Mouse (Mus musculus) testis, postnatal 10 days (tissue): Measurements from ENCODE around the gene Eme1.

Experiments
- DNase-seq: peaks from one replicate; pipeline ENCODE4 v3.0.0; 2021; ENCODE audit warnings: low spot score

Eme1 gene

GRCm38 (mm10) chr11:94646457-94646856, 7.3 kb downstream of the Eme1 start:
- no peak for DNase-seq

GRCm38 (mm10) chr11:94644461-94645219, 9.1 kb downstream of the Eme1 start:
- DNase-seq: no peak

GRCm38 (mm10) chr11:94634431-94634830, 19.3 kb downstream of the Eme1 start:
- no peak for DNase-seq

GRCm38 (mm10) chr11:94632988-94633387, 20.8 kb downstream of the Eme1 start:
- DNase-seq: no peak

DNA sequence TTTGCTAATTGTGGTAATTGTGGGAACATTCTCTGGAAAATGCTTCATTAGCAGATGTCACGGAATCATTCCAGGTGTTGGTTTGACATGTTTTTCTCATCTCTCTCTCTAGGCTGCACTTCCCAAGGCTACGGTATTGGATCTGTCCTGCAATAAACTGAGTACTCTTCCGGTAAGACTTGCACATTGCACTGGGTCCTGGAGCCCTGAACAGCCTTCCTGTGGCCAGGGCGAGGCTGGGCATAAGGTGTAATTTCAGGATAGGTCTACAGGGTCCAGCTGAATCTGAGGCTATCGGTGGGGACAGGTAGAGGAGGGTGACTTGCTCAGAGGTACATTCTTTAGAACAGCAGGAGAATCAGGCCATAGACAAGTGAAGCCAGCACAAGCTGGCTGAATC, 21.8 kb downstream of the Eme1 start:
- no peak for DNase-seq

DNA sequence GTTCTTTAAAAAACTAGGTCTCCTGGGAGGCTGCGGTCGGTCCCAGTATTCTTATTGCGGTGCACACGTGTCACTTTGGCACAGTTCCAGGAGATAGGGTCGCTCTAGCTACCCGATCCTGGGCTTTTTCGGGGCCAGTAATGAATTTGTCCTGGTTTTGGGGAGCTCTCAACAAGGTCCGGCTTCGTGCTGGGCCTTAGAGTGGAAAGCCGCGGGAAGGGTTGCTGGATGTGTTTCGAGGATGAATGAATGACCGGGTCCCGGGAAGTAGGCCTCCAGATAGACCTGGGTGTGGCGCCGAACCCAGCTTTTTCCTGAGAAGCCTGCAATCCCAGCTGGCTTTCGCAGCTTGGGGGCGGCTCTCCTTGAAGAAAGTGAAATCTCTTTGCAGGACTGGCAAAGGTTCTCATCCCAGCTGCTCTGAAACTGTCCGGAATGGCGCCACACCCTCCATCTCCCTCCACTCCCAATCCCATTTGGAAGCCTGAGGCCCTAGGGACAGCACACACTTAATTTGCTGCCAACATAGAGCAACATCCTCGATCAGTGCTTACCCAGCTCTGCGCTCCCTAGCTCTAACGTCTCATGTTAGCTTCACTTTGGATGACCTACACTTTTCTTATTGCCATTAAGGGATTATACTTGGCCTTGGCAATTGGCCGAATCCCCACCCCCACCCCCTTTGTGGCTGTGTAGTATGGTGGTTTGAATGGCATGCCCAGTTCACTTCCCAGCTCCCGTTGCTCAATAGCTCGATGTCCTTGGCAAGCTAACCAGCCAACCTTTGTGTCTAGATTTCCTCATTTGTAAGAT, 23.4 kb downstream of the Eme1 start:
- peak; percentile 60 for DNase-seq

DNA sequence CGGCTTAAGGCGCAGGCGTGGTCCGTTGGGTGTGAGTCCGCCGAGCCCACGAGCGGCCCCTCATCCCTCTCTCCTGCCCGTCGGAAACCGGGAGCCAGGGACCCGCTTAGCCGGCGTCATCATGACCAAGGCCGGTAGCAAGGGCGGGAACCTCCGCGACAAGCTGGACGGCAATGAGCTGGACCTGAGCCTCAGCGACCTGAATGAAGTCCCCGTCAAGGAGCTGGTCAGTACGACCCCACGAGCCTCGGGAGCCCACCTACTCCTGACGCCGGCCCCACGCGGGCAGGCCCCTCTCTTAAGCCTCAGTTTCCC, 23.9 kb downstream of the Eme1 start:
- DNase-seq: no peak

DNA sequence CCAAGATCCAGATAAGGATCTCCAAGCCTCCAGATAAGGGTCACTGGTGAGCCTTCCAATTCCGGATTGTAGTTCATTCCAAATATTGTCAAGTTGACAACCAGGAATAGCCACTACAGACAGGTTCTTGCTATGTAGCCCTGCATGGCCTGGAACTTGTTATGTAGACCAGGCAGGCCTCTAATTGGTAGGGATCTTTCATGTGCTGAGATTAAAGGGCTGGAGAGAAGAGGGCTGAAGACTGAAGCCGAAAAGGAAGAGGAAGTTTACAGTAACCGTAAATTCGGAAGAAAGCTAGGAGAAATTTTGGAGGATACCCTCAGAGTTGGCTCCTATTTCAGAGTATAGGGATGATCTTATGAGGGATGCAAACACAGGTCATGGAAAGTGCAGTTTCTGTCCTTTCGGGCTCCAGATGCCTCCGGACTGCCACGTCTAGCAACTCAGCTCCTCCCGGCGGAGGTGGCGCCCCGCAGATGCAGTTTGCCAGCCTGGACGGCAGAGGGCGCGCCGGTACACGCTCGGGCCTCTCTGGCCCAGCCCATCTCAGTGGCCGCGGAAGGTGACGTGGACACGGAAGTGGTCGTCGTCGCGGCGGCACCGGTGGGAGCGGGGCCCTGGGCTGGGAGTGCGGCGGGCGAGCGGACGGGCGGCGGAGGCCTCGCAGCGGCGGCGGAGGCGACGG, 24.4 kb downstream of the Eme1 start, which contains the start of gene Lrrc59:
Gene Lrrc59, plus strand, starts transcription at position 569 of the 685 bp plus-strand sequence.
- DNase-seq: peak; percentile 96

GRCm38 (mm10) chr11:94622162-94622561, 31.6 kb downstream of the Eme1 start:
- DNase-seq: no peak

- no peak for DNase-seq
Observed at GRCm38 (mm10) chr11:94621458-94621852, 32.3 kb downstream of the Eme1 start.

- no peak for DNase-seq
Observed at GRCm38 (mm10) chr11:94620766-94621457, 32.9 kb downstream of the Eme1 start.

GRCm38 (mm10) chr11:94617646-94618045, 36.1 kb downstream of the Eme1 start:
- no peak for DNase-seq

DNA sequence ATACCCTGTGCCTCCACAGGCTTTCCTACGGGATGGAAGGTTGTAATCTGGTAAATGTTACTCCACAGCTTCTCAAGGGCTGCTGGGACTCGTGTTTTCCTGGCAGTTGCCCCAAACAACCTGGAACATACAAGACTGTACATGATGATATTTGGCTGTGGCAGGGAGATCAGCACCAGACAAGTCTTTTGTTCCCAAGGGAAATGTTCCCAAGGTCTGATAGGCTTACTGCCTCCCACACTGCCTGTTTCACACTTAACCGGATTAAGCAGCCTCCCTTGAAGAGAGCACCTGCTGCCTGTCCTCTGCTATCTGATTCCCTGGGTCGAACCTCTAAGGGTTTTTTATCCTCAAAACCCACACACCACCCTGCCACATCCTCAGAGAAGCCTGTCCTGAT, 38.3 kb downstream of the Eme1 start:
- DNase-seq: no peak

GRCm38 (mm10) chr11:94614603-94615002, 39.2 kb downstream of the Eme1 start:
- DNase-seq: no peak

GRCm38 (mm10) chr11:94610744-94611740, 42.7 kb downstream of the Eme1 start:
- no peak for DNase-seq

GRCm38 (mm10) chr11:94602356-94602955, 51.3 kb downstream of the Eme1 start:
- no peak for DNase-seq

GRCm38 (mm10) chr11:94601321-94602281, 52.2 kb downstream of the Eme1 start, which contains the start of gene Acsf2:
Gene Acsf2 (minus strand): TSS chr11:94601871.
- peak; percentile 91 for DNase-seq

- no peak for DNase-seq
Observed at GRCm38 (mm10) chr11:94600447-94600846, 53.3 kb downstream of the Eme1 start.

- DNase-seq: peak; percentile 49
Observed at GRCm38 (mm10) chr11:94598437-94599120, 55.2 kb downstream of the Eme1 start.
